24 mouse cellular contexts compared by ENCODE assay signal in the genomic region with DNA sequence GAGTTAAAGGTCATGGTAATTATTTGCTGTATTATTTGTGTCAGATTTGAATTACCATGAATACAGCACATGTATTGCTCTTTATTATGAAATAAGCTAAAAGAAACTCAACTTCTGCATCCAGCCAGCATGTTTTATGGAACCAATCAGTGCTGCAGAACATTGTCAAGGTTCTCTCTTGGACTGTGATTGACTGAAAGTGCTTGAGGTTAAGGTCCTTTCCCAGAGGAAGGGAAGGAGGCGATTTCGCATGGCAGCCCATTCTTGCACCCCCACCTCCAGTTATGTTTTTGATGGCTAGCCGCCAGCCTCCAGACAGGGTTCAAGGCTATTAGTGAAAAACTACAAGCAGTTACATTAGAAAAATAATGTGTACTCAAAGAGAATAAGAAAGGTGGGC.
DNase-seq lines count a peak whose midpoint lies in the region; ATAC-seq and TF ChIP-seq lines count a peak whose summit lies in the region.
"Had no signal": no experiment of that assay in that cellular context is flagged by ENCODE, and none has a peak within 500 bp of the region (broad histone marks: within the 10 kb centered on the region; RNA-seq: fewer than 3 reads in every experiment).

No protein-coding gene starts in this region.

- H3K9ac ChIP-seq in kidney, embryonic 16.5 days (replicated peaks; ENCODE audit: low read length) = no peak overlapping the region
- H3K9ac ChIP-seq in lung, embryonic 14.5 days = no peak overlapping the region
- H3K9ac ChIP-seq: embryonic facial prominence, embryonic 13.5 days; forebrain, embryonic 13.5 days; forebrain, postnatal 0 days; heart, embryonic 15.5 days; hindbrain, embryonic 13.5 days had no signal

- peak; percentile 67; the same call in 1 of the 2 replicates for ATAC-seq in kidney, embryonic 16.5 days (ENCODE audit: low FRiP score, low TSS enrichment)
- peak; percentile 71 for ATAC-seq in lung, embryonic 14.5 days (ENCODE audit: insufficient read depth)
- ATAC-seq: CD4-positive, CD25-positive, alpha-beta regulatory T cell, adult 4 months; forebrain, embryonic 13.5 days; forebrain, postnatal 0 days; hindbrain, postnatal 0 days had no signal

- peak; percentile 7 for DNase-seq in adrenal gland, adult 2 months
- no peak for DNase-seq in adrenal gland, postnatal 25 days
- DNase-seq in kidney, adult 18-20 months = no peak
- DNase-seq in lung, embryonic 14.5 days = peak; percentile 45
- no peak for DNase-seq in lung, postnatal 4 days
- DNase-seq in embryonic facial prominence, embryonic 10.5 days (ENCODE audit: low spot score) = peak; percentile 15
- DNase-seq in urinary bladder, postnatal 36 days (ENCODE audit: low spot score in 2 of 2) = no peak
- DNase-seq: B cell, adult 2 months; cerebellum, adult 11-12 months; cerebellum, adult 9-11 months; cerebellum, postnatal 36 days; forebrain, postnatal 0 days; gastrocnemius, postnatal 14 days; heart, adult 2 months; heart, postnatal 14 days had no signal

- H3K27ac ChIP-seq in kidney, embryonic 16.5 days (ENCODE audit: low read length) = no peak overlapping the region
- no peak overlapping the region for H3K27ac ChIP-seq in lung, embryonic 14.5 days (ENCODE audit: low read depth)
- H3K27ac ChIP-seq in embryonic facial prominence, embryonic 10.5 days (replicated peaks) = no peak overlapping the region
- H3K27ac ChIP-seq: embryonic facial prominence, embryonic 13.5 days; forebrain, embryonic 13.5 days; heart, adult 2 months; heart, embryonic 15.5 days; hindbrain, embryonic 13.5 days; hindbrain, postnatal 0 days had no signal

- no peak overlapping the region for H3K4me3 ChIP-seq in kidney, embryonic 16.5 days (ENCODE audit: low read length)
- no peak overlapping the region for H3K4me3 ChIP-seq in lung, embryonic 14.5 days (ENCODE audit: low read depth, low read length)
- H3K4me3 ChIP-seq in embryonic facial prominence, embryonic 10.5 days = no peak overlapping the region
- H3K4me3 ChIP-seq: embryonic facial prominence, embryonic 13.5 days; forebrain, embryonic 13.5 days; heart, adult 2 months; heart, embryonic 15.5 days; hindbrain, embryonic 13.5 days had no signal

- 59% methylated on average over 3 of the region's 3 CpGs for WGBS in kidney, embryonic 16.5 days
- 31% methylated on average over 3 of the region's 3 CpGs for WGBS in lung, embryonic 14.5 days
- 80% methylated on average over 3 of the region's 3 CpGs for WGBS in embryonic facial prominence, embryonic 10.5 days

- no peak overlapping the region for H3K4me2 ChIP-seq in kidney, embryonic 16.5 days (replicated peaks; ENCODE audit: low read depth, low read length)
- H3K4me2 ChIP-seq in lung, embryonic 14.5 days = no peak overlapping the region
- H3K4me2 ChIP-seq: embryonic facial prominence, embryonic 13.5 days; forebrain, embryonic 13.5 days; heart, embryonic 11.5 days; heart, embryonic 15.5 days; hindbrain, embryonic 13.5 days had no signal

- no peaks in the 10 kb centered on the region for H3K27me3 ChIP-seq in kidney, embryonic 16.5 days (ENCODE audit: insufficient read depth, low read length)
- no peaks in the 10 kb centered on the region for H3K27me3 ChIP-seq in lung, embryonic 14.5 days (ENCODE audit: insufficient read depth, low read length)
- H3K27me3 ChIP-seq in embryonic facial prominence, embryonic 10.5 days (replicated peaks; ENCODE audit: low read depth, poor library complexity, severe bottlenecking) = no peaks in the 10 kb centered on the region
- H3K27me3 ChIP-seq: embryonic facial prominence, embryonic 13.5 days; forebrain, embryonic 13.5 days; heart, embryonic 15.5 days; hindbrain, embryonic 13.5 days had no signal

- no peaks in the 10 kb centered on the region for H3K4me1 ChIP-seq in kidney, embryonic 16.5 days (ENCODE audit: insufficient read depth, low read length)
- H3K4me1 ChIP-seq in lung, embryonic 14.5 days (ENCODE audit: insufficient read depth) = no peaks in the 10 kb centered on the region
- H3K4me1 ChIP-seq in embryonic facial prominence, embryonic 10.5 days = no peaks in the 10 kb centered on the region
- H3K4me1 ChIP-seq: embryonic facial prominence, embryonic 13.5 days; forebrain, embryonic 13.5 days; heart, embryonic 15.5 days; hindbrain, embryonic 13.5 days had no signal

- H3K36me3 ChIP-seq in kidney, embryonic 16.5 days (ENCODE audit: insufficient read depth, low read length) = no peaks in the 10 kb centered on the region
- no peaks in the 10 kb centered on the region for H3K36me3 ChIP-seq in lung, embryonic 14.5 days (ENCODE audit: insufficient read depth)
- no peaks in the 10 kb centered on the region for H3K36me3 ChIP-seq in embryonic facial prominence, embryonic 10.5 days (replicated peaks)
- H3K36me3 ChIP-seq: embryonic facial prominence, embryonic 13.5 days; G1E; heart, embryonic 15.5 days; hindbrain, embryonic 13.5 days had no signal

- H3K9me3 ChIP-seq in kidney, embryonic 16.5 days (ENCODE audit: low read length) = no peaks in the 10 kb centered on the region
- H3K9me3 ChIP-seq in lung, embryonic 14.5 days (ENCODE audit: low read depth, low read length) = no peaks in the 10 kb centered on the region
- H3K9me3 ChIP-seq in embryonic facial prominence, embryonic 10.5 days = no peaks in the 10 kb centered on the region
- H3K9me3 ChIP-seq: embryonic facial prominence, embryonic 13.5 days; forebrain, embryonic 13.5 days; heart, embryonic 15.5 days; hindbrain, embryonic 13.5 days had no signal

- no peak for TF ChIP-seq CTCF in lung, embryonic 14.5 days (IDR thresholded peaks at IDR 0.05; ENCODE audit: low read depth)

Comparison
In these comparisons a context has a peak if more than half of its experiments do, and no peak if none do; other contexts are left out.
1. DNase-seq: peak in adrenal gland, adult 2 months (single experiment), lung, embryonic 14.5 days (single experiment) and embryonic facial prominence, embryonic 10.5 days (single experiment); none in adrenal gland, postnatal 25 days (single experiment), kidney, adult 18-20 months (single experiment), lung, postnatal 4 days (0 of 2) and urinary bladder, postnatal 36 days (0 of 2).